Mouse (Mus musculus) heart, adult 2 months (tissue): Measurements from ENCODE around the gene Polr3f. TPM values are rescaled to one million over a fixed set of nuclear protein-coding genes. Genes with fewer than 3 reads are reported as not detected.
A peak's percentile ranks its signal among the peaks of the same experiment; 100 is the strongest.

ENCODE experiments used
- DNase-seq, 2 experiments: peaks; one replicate each; pipeline ENCODE4 v3.0.0; 2021
- H3K27ac ChIP-seq: fragments of 200-600 bp; 2 replicates; pipeline ENCODE4 v1.8.1; 2022
- H3K27me3 ChIP-seq: fragments of 200-500 bp; 2 replicates; pipeline ENCODE4 v1.6.1; 2012; ENCODE audit warnings: mild to moderate bottlenecking, low read length, inconsistent platforms, mixed read lengths; ENCODE audit not compliant: control insufficient read depth, insufficient read depth
- H3K36me3 ChIP-seq: fragments of 200-500 bp; 2 replicates; pipeline ENCODE4 v1.6.1; 2012; ENCODE audit warnings: low read length, inconsistent platforms; ENCODE audit not compliant: control insufficient read depth, insufficient read depth
- H3K4me1 ChIP-seq: fragments of 200-500 bp; 2 replicates; pipeline ENCODE4 v1.6.1; 2011; ENCODE audit warnings: low read length; ENCODE audit not compliant: control insufficient read depth, insufficient read depth
- H3K4me3 ChIP-seq: fragments of 200-600 bp; 2 replicates; pipeline ENCODE4 v1.8.1; 2022
- H3K79me2 ChIP-seq: fragments of 200-500 bp; replicated peaks from 2 replicates; pipeline ENCODE4 v1.6.1; 2012; ENCODE audit warnings: mild to moderate bottlenecking, inconsistent platforms, low read length, moderate library complexity, mixed read lengths; ENCODE audit not compliant: control insufficient read depth, insufficient read depth
- H3K9ac ChIP-seq: fragments of 200-500 bp; 2 replicates; pipeline ENCODE4 v1.6.1; 2012; ENCODE audit warnings: low read depth, mild to moderate bottlenecking, control low read depth, inconsistent platforms, low read length, mixed read lengths
- CTCF ChIP-seq: fragments of 200-600 bp; IDR thresholded peaks from 2 replicates; pipeline ENCODE4 v1.8.1; 2022; ENCODE audit warnings: antibody characterized with exemption, mild to moderate bottlenecking, moderate library complexity
- EP300 ChIP-seq: fragments of 200-500 bp; IDR thresholded peaks from 2 replicates; pipeline ENCODE4 v1.6.1; 2011; ENCODE audit warnings: low read depth, low read length, control low read depth; ENCODE audit not compliant: insufficient read depth
- POLR2A ChIP-seq: fragments of 200-500 bp; IDR thresholded peaks from 2 replicates; pipeline ENCODE4 v1.6.1; 2011; ENCODE audit warnings: mild to moderate bottlenecking, low read depth, low read length, control low read depth; ENCODE audit not compliant: insufficient read depth
- WGBS: fragments of 180-500 bp; shearing (Covaris S2); methylation state at CpG from one replicate; pipeline ENCODE4 v1.1.7; 2018; 5-methylcytosine and 5-hydroxymethylcytosine counted together
- intact Hi-C: fragments of 180-260 bp; cut with DNase I; formaldehyde crosslinking; loops from one replicate; pipeline ENCODE4 v1.15.1; 2025
- long read RNA-seq: library from polyadenylated mRNA; stranded (forward); transcript quantifications from one replicate; pipeline ENCODE4 v2.0.0, GENCODE M21; 2021
- polyA plus RNA-seq: library from polyadenylated mRNA; depleted of rRNA; stranded (reverse); fragments of >200 nt; gene quantifications from 2 replicates; pipeline ENCODE4 v1.2.3, GENCODE M21; 2012; rRNA removed
- total RNA-seq, 2 experiments: library from RNA; stranded (reverse); gene quantifications; 2 replicates each; pipeline ENCODE4 v1.2.3; 2021

Polr3f gene
- total RNA-seq (10 to 100 TPM; 10.4 to 12.1 TPM), polyA plus RNA-seq (4.0 and 8.8 TPM in 2 replicates)
- long read RNA-seq, full-length matches to known transcripts: 5 of 6 reads
- long read RNA-seq, partial matches to known transcripts: 1 of 6 reads
- long read RNA-seq, other reads (novel, unspliced or antisense): 0 of 6 reads

DNA sequence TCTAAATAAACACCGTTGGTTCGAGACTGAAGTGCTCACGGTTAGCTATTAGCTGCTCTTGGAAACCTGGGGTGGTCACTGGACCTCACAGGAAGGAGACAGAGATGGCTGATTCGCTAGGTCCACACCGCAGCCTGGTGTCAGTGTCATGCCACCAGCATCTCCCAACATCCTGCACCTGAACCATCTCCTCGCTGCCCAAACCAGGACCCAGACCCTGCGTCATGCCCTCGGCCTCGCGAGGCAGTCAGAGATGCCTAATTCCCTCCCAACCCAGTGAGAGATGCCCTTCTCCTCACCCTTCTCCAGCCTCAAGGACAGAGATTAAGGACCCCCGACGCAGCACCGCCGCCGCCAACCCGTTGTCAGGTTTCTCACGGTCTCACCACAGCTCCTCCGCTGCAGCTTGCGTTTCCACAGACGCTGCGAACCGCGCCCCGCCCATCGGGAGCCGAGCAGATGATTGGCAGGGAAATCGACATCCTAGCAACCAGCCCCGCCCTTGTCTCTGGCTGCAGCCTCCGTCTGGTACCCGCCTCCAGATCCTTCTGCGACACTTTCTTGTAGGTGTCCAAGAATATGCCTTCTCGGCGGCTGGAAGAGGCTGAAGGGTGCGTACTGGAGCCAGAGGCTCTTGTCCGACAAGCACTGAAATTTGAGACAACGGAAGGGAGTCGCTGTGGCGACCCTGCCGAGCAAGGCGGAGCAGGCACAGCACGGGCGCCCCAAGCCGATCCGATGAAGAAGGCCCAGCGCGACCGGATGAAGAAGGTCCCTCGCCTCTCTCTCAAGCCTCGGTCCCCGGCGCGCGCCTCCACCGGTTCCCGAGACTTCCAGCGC is at the start of gene Polr3f, which contains the start of gene Dzank1:
Polr3f (plus strand) TSS at position 738 of the 840 bp plus-strand sequence.
Dzank1 (minus strand) TSS at position 434 of the 840 bp plus-strand sequence.
- DNase-seq: peak; percentile 97 to 98
- under 1% methylated on average over 56 of the region's 56 CpGs for WGBS
- intact Hi-C loops: loop anchor here (2.0 to 10.0 kb wide), 3 partner anchors 30 to 162 kb away; partner anchors contain the start of genes Kat14, Pet117 and Sec23b
- 0 out of 2 replicates have a peak, but pooled peaks cover 2% of the 10 kb centered on the region for H3K79me2 ChIP-seq
- peak within 1 kb of the TSS; percentile 68 for H3K9ac ChIP-seq
- H3K27ac ChIP-seq: peak within 1 kb of the TSS; percentile 97
- no peaks in the 10 kb centered on the region; the same call in 1 of the 2 replicates for H3K27me3 ChIP-seq
- no peaks in the 10 kb centered on the region; the same call in 1 of the 2 replicates for H3K36me3 ChIP-seq
- peak; percentile 54; the same call in 1 of the 2 replicates for TF ChIP-seq POLR2A
- no peak for TF ChIP-seq CTCF
- peak; percentile 55; the same call in 1 of the 2 replicates for TF ChIP-seq EP300
- H3K4me1 ChIP-seq: peaks cover 1% of the 10 kb centered on the region; the same call in 1 of the 2 replicates
- peak within 1 kb of the TSS; percentile 99 for H3K4me3 ChIP-seq

DNA sequence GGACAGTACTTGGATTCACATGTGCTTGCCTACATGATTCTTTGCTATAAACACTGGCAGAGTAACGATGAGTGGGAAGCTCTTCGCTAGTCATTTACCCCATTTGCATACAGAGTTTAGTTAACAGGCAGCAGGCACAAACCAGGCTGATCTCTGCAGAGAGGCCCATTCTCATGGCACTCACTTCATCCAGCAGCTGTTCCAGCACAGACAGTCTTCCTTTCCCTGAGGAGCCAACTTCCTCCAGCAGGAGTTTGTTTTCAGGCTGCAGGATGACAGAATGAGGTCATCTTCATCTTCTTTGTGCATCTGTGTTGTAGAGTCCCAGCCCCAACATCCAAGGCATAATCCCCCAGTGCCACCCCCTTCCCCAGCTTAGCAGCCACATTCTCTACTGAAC is 48.1 kb upstream of the Polr3f start:
- whole genome bisulfite sequencing: 72% methylated on average over 2 of the region's 2 CpGs
- Histone ChIP-seq H3K79me2 (no peaks in the 10 kb centered on the region), H3K36me3 (no peaks in the 10 kb centered on the region), H3K27me3 (no peaks in the 10 kb centered on the region), H3K9ac (no peak overlapping the region), H3K4me1 (no peaks in the 10 kb centered on the region; the same call in 1 of the 2 replicates), H3K4me3 (no peak overlapping the region), H3K27ac (peak overlapping the region; percentile 15; the same call in 1 of the 2 replicates)
- TF ChIP-seq POLR2A: no peak
- no peak for TF ChIP-seq CTCF
- TF ChIP-seq EP300: no peak
- intact Hi-C loops: no loop called here
- peak; percentile 24 to 48 for DNase-seq

DNA sequence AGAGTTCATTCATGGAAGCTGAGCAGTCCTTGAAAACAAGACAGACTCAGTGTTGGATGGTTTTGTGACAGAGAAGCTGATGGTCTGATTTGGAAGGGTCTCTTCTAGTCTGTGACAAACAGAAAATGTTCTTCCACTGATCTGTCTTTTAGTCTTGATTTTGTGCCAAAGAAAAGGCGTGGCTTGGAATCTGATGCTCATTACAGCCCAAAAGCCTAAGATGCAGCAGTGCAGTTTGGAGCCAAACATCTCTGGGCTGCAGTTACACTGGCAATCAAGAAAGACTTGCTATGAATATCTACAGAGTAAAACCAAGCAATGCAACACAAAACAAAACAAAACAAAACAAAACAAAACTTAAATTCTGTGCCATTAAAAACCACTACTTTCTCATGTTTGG is 43.4 kb upstream of the Polr3f start:
- H3K79me2 ChIP-seq: no peaks in the 10 kb centered on the region
- H3K27me3 ChIP-seq: no peaks in the 10 kb centered on the region
- TF ChIP-seq EP300 (no peak), CTCF (no peak), POLR2A (no peak)
- H3K36me3 ChIP-seq: no peaks in the 10 kb centered on the region
- H3K4me1 ChIP-seq: no peaks in the 10 kb centered on the region; the same call in 1 of the 2 replicates
- WGBS: 41% methylated on average over 1 of the region's 1 CpGs
- no peak overlapping the region for H3K27ac ChIP-seq
- no peak for DNase-seq
- intact Hi-C loops: no loop called here
- no peak overlapping the region for H3K4me3 ChIP-seq
- no peak overlapping the region for H3K9ac ChIP-seq

DNA sequence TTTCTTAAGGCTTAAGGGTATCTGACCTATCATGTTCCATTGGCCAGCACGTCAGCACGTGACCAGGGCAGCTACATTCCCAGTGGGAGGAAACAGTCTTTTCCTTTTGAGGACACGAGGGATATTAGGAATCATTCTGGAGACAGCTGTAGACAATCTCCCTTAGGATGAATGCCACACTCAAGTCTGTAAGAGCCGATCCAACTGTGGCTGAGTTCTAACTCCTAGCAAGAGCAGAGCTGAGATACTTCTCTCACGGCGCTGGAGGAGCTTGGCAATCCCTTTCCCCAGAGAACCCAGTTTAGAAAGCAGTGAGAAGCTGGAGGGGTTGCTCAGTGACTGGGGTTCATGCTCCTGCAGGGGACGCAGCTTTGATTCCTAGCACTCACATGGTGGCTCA is 42.1 kb upstream of the Polr3f start:
- intact Hi-C loops: no loop called here
- TF ChIP-seq EP300 (no peak), CTCF (no peak), POLR2A (no peak)
- Histone ChIP-seq H3K79me2 (no peaks in the 10 kb centered on the region), H3K4me1 (no peaks in the 10 kb centered on the region), H3K9ac (no peak overlapping the region), H3K36me3 (no peaks in the 10 kb centered on the region), H3K4me3 (no peak overlapping the region), H3K27me3 (no peaks in the 10 kb centered on the region), H3K27ac (no peak overlapping the region; the same call in 1 of the 2 replicates)
- peak in 1 of 2 experiments; percentile 8 for DNase-seq
- WGBS: 57% methylated on average over 7 of the region's 7 CpGs

DNA sequence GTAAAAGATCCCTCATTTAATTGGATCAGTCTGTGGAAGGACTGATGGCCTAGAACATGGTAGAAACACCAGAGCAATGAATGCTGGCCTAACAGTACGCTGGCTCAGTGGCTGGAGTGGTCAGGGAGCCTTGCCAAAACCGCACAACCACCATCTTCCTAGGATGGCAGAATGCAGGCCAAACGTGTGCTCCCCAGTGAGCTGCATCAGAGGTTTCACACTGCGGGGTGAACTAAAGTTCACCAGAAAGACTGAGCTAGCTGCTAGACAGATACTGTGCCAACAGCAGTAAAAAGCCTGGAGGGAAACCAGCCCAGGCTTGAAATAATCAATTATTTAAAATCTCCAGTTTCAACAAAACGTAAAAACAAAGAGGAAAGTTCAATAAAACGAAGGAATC is 40.0 kb upstream of the Polr3f start:
- H3K36me3 ChIP-seq: no peaks in the 10 kb centered on the region
- H3K27me3 ChIP-seq: no peaks in the 10 kb centered on the region
- no peak overlapping the region for H3K4me3 ChIP-seq
- H3K27ac ChIP-seq: no peak overlapping the region
- WGBS: 75% methylated on average over 6 of the region's 6 CpGs
- H3K9ac ChIP-seq: no peak overlapping the region
- intact Hi-C loops: no loop called here
- no peak for DNase-seq
- no peaks in the 10 kb centered on the region for H3K79me2 ChIP-seq
- H3K4me1 ChIP-seq: no peaks in the 10 kb centered on the region
- TF ChIP-seq EP300: no peak

DNA sequence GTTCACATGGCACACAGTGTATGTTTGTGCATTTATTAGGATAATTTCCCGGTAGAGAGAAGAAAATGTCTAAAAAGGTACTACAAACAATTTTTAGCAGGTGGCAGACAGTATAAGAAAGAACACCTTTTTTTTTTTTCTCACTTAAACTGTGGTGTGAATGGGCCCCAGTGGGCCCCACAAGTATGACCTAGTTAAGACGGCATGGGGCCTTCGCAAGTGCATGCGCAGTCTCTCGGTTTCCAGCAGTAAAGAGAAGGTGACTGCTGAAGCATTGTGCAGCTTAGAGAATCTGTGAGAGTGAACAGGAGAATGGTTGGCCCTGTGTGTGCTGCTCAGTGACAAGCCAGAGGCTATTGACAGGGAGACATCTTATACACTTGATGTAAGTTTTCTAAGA is 38.2 kb upstream of the Polr3f start:
- no peak overlapping the region for H3K9ac ChIP-seq
- no peak for TF ChIP-seq EP300
- no peak for TF ChIP-seq CTCF
- TF ChIP-seq POLR2A: no peak
- no peak for DNase-seq
- intact Hi-C loops: no loop called here
- no peaks in the 10 kb centered on the region for H3K36me3 ChIP-seq
- no peaks in the 10 kb centered on the region for H3K79me2 ChIP-seq
- no peak overlapping the region for H3K4me3 ChIP-seq
- 83% methylated on average over 5 of the region's 5 CpGs for WGBS
- H3K4me1 ChIP-seq: no peaks in the 10 kb centered on the region
- H3K27ac ChIP-seq: no peak overlapping the region
- H3K27me3 ChIP-seq: no peaks in the 10 kb centered on the region
